Mouse (Mus musculus): ENCODE measurements at regions not wholly inside any gene's neighbourhood (a gene's known extent, or its start where the extent isn't known, plus 50 kb on each side); places are given as distances from the start of the nearest gene placed in this dataset.

- ATAC-seq (no peak), DNase-seq (ENCODE audit: low spot score) (no peak)
- Histone ChIP-seq H3K4me1 (ENCODE audit: insufficient read depth, low read depth, low read length) (no peaks in the 10 kb centered on the region), H3K27ac (ENCODE audit: low read length) (no peak overlapping the region), H3K27me3 (replicated peaks; ENCODE audit: insufficient read depth, low read length) (no peaks in the 10 kb centered on the region), H3K36me3 (ENCODE audit: insufficient read depth, low read length) (no peaks in the 10 kb centered on the region), H3K9ac (replicated peaks; ENCODE audit: low read depth) (no peak overlapping the region), H3K4me3 (ENCODE audit: low read depth, low read length) (no peak overlapping the region), H3K9me3 (ENCODE audit: low read length) (no peaks in the 10 kb centered on the region), H3K4me2 (replicated peaks; ENCODE audit: low read depth, low read length) (no peak overlapping the region)
- TF ChIP-seq CTCF (IDR thresholded peaks at IDR 0.05), result no peak
- TF ChIP-seq EP300 (IDR thresholded peaks at IDR 0.05), result no peak
- 96% methylated on average over 7 of the region's 7 CpGs for WGBS
Observed at GRCm38 (mm10) chr3:37778386-37778785, 54.1 kb upstream of the Gm5148 start.

GRCm38 (mm10) chr3:37776224-37776623 is 51.9 kb upstream of the Gm5148 start:
- WGBS, result 48% methylated on average over 4 of the region's 4 CpGs
- no peak for DNase-seq (ENCODE audit: low spot score)
- ATAC-seq, result no peak
- TF ChIP-seq CTCF (IDR thresholded peaks at IDR 0.05), result no peak
- no peak for TF ChIP-seq EP300 (IDR thresholded peaks at IDR 0.05)
- H3K4me2 ChIP-seq (replicated peaks; ENCODE audit: low read depth, low read length), result no peak overlapping the region
- no peak overlapping the region for H3K9ac ChIP-seq (replicated peaks; ENCODE audit: low read depth)
- no peaks in the 10 kb centered on the region for H3K36me3 ChIP-seq (ENCODE audit: insufficient read depth, low read length)
- no peak overlapping the region for H3K4me3 ChIP-seq (ENCODE audit: low read depth, low read length)
- no peaks in the 10 kb centered on the region for H3K4me1 ChIP-seq (ENCODE audit: insufficient read depth, low read depth, low read length)
- H3K27me3 ChIP-seq (replicated peaks; ENCODE audit: insufficient read depth, low read length), result no peaks in the 10 kb centered on the region
- no peaks in the 10 kb centered on the region for H3K9me3 ChIP-seq (ENCODE audit: low read length)
- no peak overlapping the region for H3K27ac ChIP-seq (ENCODE audit: low read length)
